Comparison of ENCODE assay signal across 22 mouse cellular contexts in genomic region chr5:5692167-5692738, GRCm38 (mm10). TPM values are rescaled to one million over a fixed set of nuclear protein-coding genes. Genes with fewer than 3 reads are reported as not detected.
DNase-seq lines count a peak whose midpoint lies in the region; ATAC-seq and TF ChIP-seq lines count a peak whose summit lies in the region.
"Had no signal": no experiment of that assay in that cellular context is flagged by ENCODE, and none has a peak within 500 bp of the region (broad histone marks: within the 10 kb centered on the region; RNA-seq: fewer than 3 reads in every experiment).

No protein-coding gene starts in this region.

- no peaks in the 10 kb centered on the region for H3K36me3 ChIP-seq in hindbrain, postnatal 0 days (ENCODE audit: insufficient read depth, low read length)
- no peaks in the 10 kb centered on the region for H3K36me3 ChIP-seq in hindbrain, embryonic 13.5 days
- H3K36me3 ChIP-seq in liver, embryonic 11.5 days (ENCODE audit: control insufficient read depth, insufficient read depth, low read length): no peaks in the 10 kb centered on the region
- H3K36me3 ChIP-seq in liver, postnatal 0 days (replicated peaks; ENCODE audit: insufficient read depth, low read length): no peaks in the 10 kb centered on the region
- H3K36me3 ChIP-seq: embryonic facial prominence, embryonic 10.5 days; heart, embryonic 10.5 days; lung, embryonic 15.5 days; midbrain, embryonic 12.5 days had no signal

- H3K4me3 ChIP-seq in hindbrain, postnatal 0 days (ENCODE audit: low read length): no peak overlapping the region
- H3K4me3 ChIP-seq in hindbrain, embryonic 13.5 days: no peak overlapping the region
- H3K4me3 ChIP-seq in liver, embryonic 11.5 days (ENCODE audit: low read depth, low read length): peak overlapping the region; percentile 6; the same call in 1 of the 2 replicates
- H3K4me3 ChIP-seq in liver, postnatal 0 days (ENCODE audit: low read depth, low read length): no peak overlapping the region
- H3K4me3 ChIP-seq: layer of hippocampus, adult 2 months had no signal

- no peak for DNase-seq in hindbrain, postnatal 0 days (ENCODE audit: low spot score)
- DNase-seq in liver, embryonic 11.5 days (ENCODE audit: low spot score): no peak
- no peak for DNase-seq in liver, postnatal 0 days
- DNase-seq in 3134 (ENCODE audit: extremely low read depth, insufficient read length, low spot score) (peak; percentile 35), NIH3T3 (ENCODE audit: low read depth) (peak; percentile 56)
- no peak for DNase-seq in retina, embryonic 14.5 days (ENCODE audit: low spot score)
- no peak for DNase-seq in layer of hippocampus, adult 18-20 months (ENCODE audit: low spot score in 2 of 2)
- DNase-seq: adrenal gland, postnatal 10 days; cerebellum, adult 9-10 months; heart, postnatal 10 days; right cerebral cortex, adult 18-20 months; thymus, postnatal 36 days had no signal

- H3K9ac ChIP-seq in hindbrain, postnatal 0 days (replicated peaks; ENCODE audit: low read length): no peak overlapping the region
- H3K9ac ChIP-seq in hindbrain, embryonic 13.5 days: no peak overlapping the region
- no peak overlapping the region for H3K9ac ChIP-seq in liver, embryonic 11.5 days (ENCODE audit: low read depth, low read length)
- H3K9ac ChIP-seq in liver, postnatal 0 days (replicated peaks): no peak overlapping the region
- H3K9ac ChIP-seq: lung, embryonic 15.5 days; midbrain, embryonic 12.5 days had no signal

- no peaks in the 10 kb centered on the region for H3K9me3 ChIP-seq in hindbrain, postnatal 0 days (ENCODE audit: low read length)
- H3K9me3 ChIP-seq in hindbrain, embryonic 13.5 days: no peaks in the 10 kb centered on the region
- no peaks in the 10 kb centered on the region for H3K9me3 ChIP-seq in liver, embryonic 11.5 days (ENCODE audit: control insufficient read depth, low read length)
- H3K9me3 ChIP-seq in liver, postnatal 0 days (ENCODE audit: low read length): no peaks in the 10 kb centered on the region
- H3K9me3 ChIP-seq: embryonic facial prominence, embryonic 10.5 days; heart, embryonic 10.5 days; lung, embryonic 15.5 days; midbrain, embryonic 12.5 days had no signal

- no peak for TF ChIP-seq EP300 in liver, postnatal 0 days (IDR thresholded peaks at IDR 0.05; ENCODE audit: low read depth)

- peak overlapping the region; percentile 90 for H3K4me2 ChIP-seq in hindbrain, postnatal 0 days (ENCODE audit: low read depth, low read length)
- H3K4me2 ChIP-seq in hindbrain, embryonic 13.5 days: no peak overlapping the region
- H3K4me2 ChIP-seq in liver, embryonic 11.5 days: peak overlapping the region; percentile 70; the same call in 1 of the 2 replicates
- H3K4me2 ChIP-seq in liver, postnatal 0 days (ENCODE audit: low read depth, low read length): no peak overlapping the region

- no peaks in the 10 kb centered on the region for H3K27me3 ChIP-seq in hindbrain, postnatal 0 days (ENCODE audit: insufficient read depth, low read length)
- no peaks in the 10 kb centered on the region for H3K27me3 ChIP-seq in hindbrain, embryonic 13.5 days
- H3K27me3 ChIP-seq in liver, embryonic 11.5 days (replicated peaks; ENCODE audit: control insufficient read depth, insufficient read depth, low read length): peaks cover 12% of the 10 kb centered on the region
- H3K27me3 ChIP-seq in liver, postnatal 0 days (ENCODE audit: insufficient read depth, low read length): peaks cover 8% of the 10 kb centered on the region; the same call in 1 of the 2 replicates
- H3K27me3 ChIP-seq: lung, embryonic 15.5 days; Patski had no signal

- H3K4me1 ChIP-seq in hindbrain, postnatal 0 days (ENCODE audit: insufficient read depth, low read length): no peaks in the 10 kb centered on the region
- H3K4me1 ChIP-seq in hindbrain, embryonic 13.5 days (replicated peaks): 0 out of 2 replicates have a peak, but pooled peaks cover 7% of the 10 kb centered on the region
- H3K4me1 ChIP-seq in liver, embryonic 11.5 days (replicated peaks; ENCODE audit: control insufficient read depth, insufficient read depth, low read length): no peaks in the 10 kb centered on the region; the same call in 1 of the 2 replicates
- H3K4me1 ChIP-seq in liver, postnatal 0 days (ENCODE audit: insufficient read depth): no peaks in the 10 kb centered on the region
- H3K4me1 ChIP-seq: heart, embryonic 10.5 days; lung, embryonic 15.5 days; midbrain, embryonic 12.5 days had no signal

- no peak for ATAC-seq in hindbrain, postnatal 0 days
- ATAC-seq in hindbrain, embryonic 13.5 days (ENCODE audit: low FRiP score): no peak
- ATAC-seq in liver, embryonic 11.5 days (replicated peaks; ENCODE audit: low FRiP score): no peak
- no peak for ATAC-seq in liver, postnatal 0 days
- ATAC-seq: forebrain, embryonic 16.5 days; Patski had no signal

- H3K27ac ChIP-seq in hindbrain, postnatal 0 days: no peak overlapping the region
- H3K27ac ChIP-seq in hindbrain, embryonic 13.5 days: no peak overlapping the region
- H3K27ac ChIP-seq in liver, embryonic 11.5 days (ENCODE audit: low read depth, low read length): no peak overlapping the region
- H3K27ac ChIP-seq in liver, postnatal 0 days (ENCODE audit: low read depth): no peak overlapping the region
- H3K27ac ChIP-seq: embryonic facial prominence, embryonic 10.5 days; heart, embryonic 10.5 days; layer of hippocampus, adult 2 months; lung, embryonic 15.5 days; macrophage; midbrain, embryonic 12.5 days had no signal

- TF ChIP-seq CTCF in hindbrain, postnatal 0 days (IDR thresholded peaks at IDR 0.05; ENCODE audit: low read depth): no peak
- TF ChIP-seq CTCF in liver, postnatal 0 days (IDR thresholded peaks at IDR 0.05; ENCODE audit: low read depth): no peak

- 65% methylated on average over 4 of the region's 4 CpGs for WGBS in hindbrain, postnatal 0 days
- WGBS in hindbrain, embryonic 13.5 days: 66% methylated on average over 4 of the region's 4 CpGs
- 48% methylated on average over 4 of the region's 4 CpGs for WGBS in liver, embryonic 11.5 days
- 46% methylated on average over 4 of the region's 4 CpGs for WGBS in liver, postnatal 0 days (ENCODE audit: insufficient replicate concordance)

RNA-seq across cellular contexts. Expression of gene Steap2, which starts 2.1 kb away (rescaled TPM):
- 18.5 and 23.6 TPM in 2 replicates for total RNA-seq in hindbrain, postnatal 0 days (2014; rRNA removed)
- polyA plus RNA-seq in hindbrain, postnatal 0 days (2015; fragmentation: Nextera tagmentation; extraction: Ambion mirVana): 6.7 and 6.8 TPM in 2 replicates
- 5.1 and 5.2 TPM in 2 replicates for polyA plus RNA-seq in hindbrain, embryonic 13.5 days (2015; fragmentation: Nextera tagmentation; extraction: Ambion mirVana)
- 11.5 and 11.9 TPM in 2 replicates for polyA plus RNA-seq in liver, embryonic 11.5 days (2014; fragmentation: Nextera tagmentation; extraction: Ambion mirVana)
- 5.1 and 6.2 TPM in 2 replicates for polyA plus RNA-seq in liver, postnatal 0 days (2015; fragmentation: Nextera tagmentation; extraction: Ambion mirVana)
- total RNA-seq in layer of hippocampus, adult 18-20 months (2021): 1 to 10 TPM; 5.0 to 6.4 TPM
- total RNA-seq: common myeloid progenitor, adult 5-6 weeks had no signal
- polyA plus RNA-seq: macrophage had no signal

RNA-seq across cellular contexts. Expression of gene Cfap69, which starts 28.2 kb away (rescaled TPM):
- total RNA-seq in hindbrain, postnatal 0 days (2014; rRNA removed): 9.8 and 77.8 TPM in 2 replicates
- 8.0 and 9.8 TPM in 2 replicates for polyA plus RNA-seq in hindbrain, postnatal 0 days (2015; fragmentation: Nextera tagmentation; extraction: Ambion mirVana)
- polyA plus RNA-seq in hindbrain, embryonic 13.5 days (2015; fragmentation: Nextera tagmentation; extraction: Ambion mirVana): 7.4 and 10.8 TPM in 2 replicates
- polyA plus RNA-seq in liver, embryonic 11.5 days (2014; fragmentation: Nextera tagmentation; extraction: Ambion mirVana): 0.26 and 1.3 TPM in 2 replicates
- polyA plus RNA-seq in liver, postnatal 0 days (2015; fragmentation: Nextera tagmentation; extraction: Ambion mirVana): 0.43 and 0.67 TPM in 2 replicates
- total RNA-seq in layer of hippocampus, adult 18-20 months (2021): 10 to 100 TPM; 10.8 to 12.7 TPM
- total RNA-seq: common myeloid progenitor, adult 5-6 weeks had no signal
- polyA plus RNA-seq: macrophage had no signal

RNA-seq across cellular contexts. Expression of gene Steap1, which starts 56.9 kb away (rescaled TPM):
- total RNA-seq in hindbrain, postnatal 0 days (2014; rRNA removed): 0.43 and 2.6 TPM in 2 replicates
- 4.6 and 4.7 TPM in 2 replicates for polyA plus RNA-seq in hindbrain, postnatal 0 days (2015; fragmentation: Nextera tagmentation; extraction: Ambion mirVana)
- polyA plus RNA-seq in hindbrain, embryonic 13.5 days (2015; fragmentation: Nextera tagmentation; extraction: Ambion mirVana): 1.5 and 2.1 TPM in 2 replicates
- polyA plus RNA-seq in liver, embryonic 11.5 days (2014; fragmentation: Nextera tagmentation; extraction: Ambion mirVana): 10.5 and 11.1 TPM in 2 replicates
- polyA plus RNA-seq in liver, postnatal 0 days (2015; fragmentation: Nextera tagmentation; extraction: Ambion mirVana): 1.1 and 1.9 TPM in 2 replicates
- total RNA-seq in layer of hippocampus, adult 18-20 months (2021): under 1 TPM in 1 of 2 experiments, not detected in 1; 0.42 TPM
- total RNA-seq: common myeloid progenitor, adult 5-6 weeks had no signal
- polyA plus RNA-seq: macrophage had no signal

Comparison
In these comparisons a context has a peak if more than half of its experiments do, and no peak if none do; other contexts are left out.
1. H3K4me2 ChIP-seq: peak in hindbrain, postnatal 0 days (single experiment) and liver, embryonic 11.5 days (single experiment); none in hindbrain, embryonic 13.5 days (single experiment) and liver, postnatal 0 days (single experiment).
2. DNase-seq: peak in 3134 (single experiment) and NIH3T3 (single experiment); none in hindbrain, postnatal 0 days (single experiment), liver, embryonic 11.5 days (single experiment), liver, postnatal 0 days (single experiment), retina, embryonic 14.5 days (single experiment) and layer of hippocampus, adult 18-20 months (0 of 2).